Mouse (Mus musculus) heart, embryonic 10.5 days (tissue): ENCODE measurements around the gene Rad17. TPM values are rescaled to one million over a fixed set of nuclear protein-coding genes. Genes with fewer than 3 reads are reported as not detected.
A peak's percentile ranks its signal among the peaks of the same experiment; 100 is the strongest.

Experiments used
- DNase-seq: peaks from one replicate; pipeline ENCODE4 v3.0.0-alpha.2; 2017; ENCODE audit warnings: low spot score
- H3K27ac ChIP-seq: fragments of 300-500 bp; sonication (generic); 2 replicates; pipeline ENCODE4 v1.5.1; 2016; ENCODE audit warnings: mild to moderate bottlenecking
- H3K27me3 ChIP-seq: fragments of 300-500 bp; sonication (generic); 2 replicates; pipeline ENCODE4 v1.6.1; 2016; ENCODE audit warnings: mild to moderate bottlenecking; ENCODE audit not compliant: poor library complexity, insufficient read depth, severe bottlenecking
- H3K36me3 ChIP-seq: fragments of 300-500 bp; sonication (generic); 2 replicates; pipeline ENCODE4 v1.6.1; 2016; ENCODE audit warnings: mild to moderate bottlenecking, moderate library complexity
- H3K4me1 ChIP-seq: fragments of 300-500 bp; sonication (generic); 2 replicates; pipeline ENCODE4 v1.6.1; 2016; ENCODE audit warnings: mild to moderate bottlenecking
- H3K4me3 ChIP-seq: fragments of 300-500 bp; sonication (generic); 2 replicates; pipeline ENCODE4 v1.5.1; 2016; ENCODE audit warnings: mild to moderate bottlenecking, moderate library complexity
- H3K9me3 ChIP-seq: fragments of 300-500 bp; sonication (generic); 2 replicates; pipeline ENCODE4 v1.6.1; 2016; ENCODE audit warnings: mild to moderate bottlenecking, moderate library complexity
- WGBS: fragments of 180-500 bp; shearing (Covaris S2); methylation state at CpG from one replicate; pipeline ENCODE4 v1.1.7; 2016; 5-methylcytosine and 5-hydroxymethylcytosine counted together
- polyA plus RNA-seq: library from polyadenylated mRNA; unstranded; fragments of >200 nt; fragmentation: Nextera tagmentation; extraction: Ambion mirVana; gene quantifications from 2 replicates; pipeline ENCODE4 v1.2.1, GENCODE M21; 2016

Rad17 gene
- polyA plus RNA-seq: 24.1 and 25.6 TPM in 2 replicates

- WGBS: under 1% methylated on average over 72 of the region's 73 CpGs
- H3K4me1 ChIP-seq: peaks cover 7% of the 10 kb centered on the region
- H3K4me3 ChIP-seq: peak within 1 kb of the TSS; percentile 86
- peak; percentile 95 for DNase-seq
- H3K36me3 ChIP-seq: peaks cover 22% of the 10 kb centered on the region
- H3K9me3 ChIP-seq: no peaks in the 10 kb centered on the region
- peak within 1 kb of the TSS; percentile 99 for H3K27ac ChIP-seq
- H3K27me3 ChIP-seq: no peaks in the 10 kb centered on the region
Observed at GRCm38 (mm10) chr13:100650550-100651438, at the start of gene Rad17, which contains the start of gene Ak6. TSS of gene Rad17 (minus strand) at chr13:100651051. TSS of gene Ak6 (plus strand) at chr13:100650979.

- Histone ChIP-seq H3K4me3 (no peak overlapping the region), H3K9me3 (no peaks in the 10 kb centered on the region), H3K27me3 (no peaks in the 10 kb centered on the region), H3K4me1 (no peaks in the 10 kb centered on the region), H3K27ac (no peak overlapping the region), H3K36me3 (peaks cover 78% of the 10 kb centered on the region)
- 95% methylated on average over 10 of the region's 10 CpGs for WGBS
- DNase-seq: no peak
Observed at GRCm38 (mm10) chr13:100698866-100699265, 48.0 kb upstream of the Rad17 start.

DNA sequence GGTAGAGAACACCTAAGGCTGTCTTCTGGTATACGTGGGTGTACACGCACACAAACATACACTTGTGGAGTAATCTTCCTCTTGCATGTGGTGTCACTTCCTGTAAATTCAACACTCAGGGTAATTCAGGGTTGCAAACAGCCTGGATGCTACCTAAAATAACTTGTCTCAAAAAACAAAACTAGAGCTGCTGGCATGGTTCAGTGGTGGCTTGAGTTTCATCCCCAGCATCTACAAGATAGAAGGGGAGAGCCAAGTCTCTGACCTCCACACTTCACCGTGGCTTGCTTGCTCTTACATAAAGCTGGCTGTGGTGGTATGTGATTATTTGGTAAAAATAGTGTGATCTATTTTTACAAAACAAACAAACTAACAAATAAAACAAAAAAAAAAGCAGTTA lies 46.7 kb upstream of the Rad17 start:
- WGBS: 95% methylated on average over 3 of the region's 3 CpGs
- Histone ChIP-seq H3K27me3 (no peaks in the 10 kb centered on the region), H3K36me3 (peaks cover 65% of the 10 kb centered on the region)

DNA sequence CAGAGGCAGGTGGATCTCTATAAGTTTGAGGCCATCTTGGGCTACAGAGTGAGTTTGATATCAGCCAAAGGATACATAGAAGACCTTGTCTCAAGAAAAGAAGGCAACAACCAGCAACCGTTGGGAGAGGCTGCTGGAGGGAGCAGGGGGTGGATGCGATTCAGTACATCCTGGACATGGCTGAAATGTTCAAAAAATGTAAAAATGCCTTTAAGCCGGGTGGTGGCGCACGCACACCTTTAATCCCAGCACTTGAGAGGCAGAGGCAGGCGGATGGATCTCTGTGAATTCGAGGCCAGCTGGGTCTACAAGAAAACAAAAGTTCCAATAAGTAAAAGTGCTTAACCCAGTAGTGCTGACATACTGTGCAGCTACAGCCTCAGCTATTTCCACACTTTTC lies 36.7 kb upstream of the Rad17 start:
- no peak for DNase-seq
- Histone ChIP-seq H3K27me3 (no peaks in the 10 kb centered on the region), H3K27ac (no peak overlapping the region), H3K4me3 (no peak overlapping the region), H3K36me3 (0 out of 2 replicates have a peak, but pooled peaks cover 4% of the 10 kb centered on the region), H3K4me1 (no peaks in the 10 kb centered on the region), H3K9me3 (no peaks in the 10 kb centered on the region)
- 49% methylated on average over 7 of the region's 7 CpGs for WGBS

More for the DNA sequence above, 46.7 kb upstream of the Rad17 start:
- DNase-seq: no peak
- Histone ChIP-seq H3K4me1 (no peaks in the 10 kb centered on the region), H3K4me3 (no peak overlapping the region), H3K9me3 (no peaks in the 10 kb centered on the region), H3K27ac (no peak overlapping the region)

DNA sequence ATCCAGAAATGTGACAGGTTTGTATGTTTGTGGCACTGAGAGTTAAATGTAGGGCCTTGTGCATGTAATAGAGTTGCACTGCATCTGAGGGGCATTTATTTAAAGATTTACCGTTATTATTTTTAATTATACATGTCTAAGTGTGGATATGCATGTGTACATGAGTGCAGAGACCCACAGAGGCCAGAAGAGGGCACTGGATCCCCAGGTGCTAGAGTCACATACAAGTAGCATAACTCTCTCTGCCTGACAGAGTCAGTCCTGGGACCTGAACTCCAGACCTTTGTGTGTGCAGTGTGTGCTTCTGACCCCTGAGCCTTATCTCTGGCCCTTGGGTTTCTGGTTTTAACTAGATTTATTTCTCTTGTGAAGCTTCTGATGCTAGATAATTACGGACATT lies 33.5 kb upstream of the Rad17 start:
- Histone ChIP-seq H3K36me3 (no peaks in the 10 kb centered on the region), H3K27me3 (no peaks in the 10 kb centered on the region), H3K9me3 (no peaks in the 10 kb centered on the region), H3K27ac (no peak overlapping the region), H3K4me3 (no peak overlapping the region), H3K4me1 (no peaks in the 10 kb centered on the region)
- no peak for DNase-seq
- 62% methylated on average over 2 of the region's 2 CpGs for WGBS

- Histone ChIP-seq H3K4me1 (no peaks in the 10 kb centered on the region), H3K4me3 (no peak overlapping the region), H3K27ac (no peak overlapping the region), H3K27me3 (no peaks in the 10 kb centered on the region), H3K36me3 (no peaks in the 10 kb centered on the region), H3K9me3 (no peaks in the 10 kb centered on the region)
- 81% methylated on average over 2 of the region's 2 CpGs for WGBS
- no peak for DNase-seq
Observed at GRCm38 (mm10) chr13:100682837-100683236, 32.0 kb upstream of the Rad17 start.

GRCm38 (mm10) chr13:100681615-100682014 lies 30.8 kb upstream of the Rad17 start:
- H3K27me3 ChIP-seq: no peaks in the 10 kb centered on the region
- H3K27ac ChIP-seq: no peak overlapping the region
- DNase-seq: no peak
- WGBS: 82% methylated on average over 8 of the region's 8 CpGs
- no peaks in the 10 kb centered on the region for H3K9me3 ChIP-seq
- H3K36me3 ChIP-seq: no peaks in the 10 kb centered on the region
- no peaks in the 10 kb centered on the region for H3K4me1 ChIP-seq
- no peak overlapping the region for H3K4me3 ChIP-seq

GRCm38 (mm10) chr13:100675936-100676635 lies 25.2 kb upstream of the Rad17 start:
- Histone ChIP-seq H3K36me3 (no peaks in the 10 kb centered on the region), H3K27ac (no peak overlapping the region), H3K4me1 (no peaks in the 10 kb centered on the region), H3K4me3 (no peak overlapping the region), H3K9me3 (no peaks in the 10 kb centered on the region), H3K27me3 (no peaks in the 10 kb centered on the region)
- no peak for DNase-seq
- 82% methylated on average over 15 of the region's 15 CpGs for WGBS

GRCm38 (mm10) chr13:100670181-100670741 lies 19.4 kb upstream of the Rad17 start:
- peak overlapping the region; percentile 67 for H3K4me3 ChIP-seq
- no peak for DNase-seq
- no peaks in the 10 kb centered on the region for H3K4me1 ChIP-seq
- no peaks in the 10 kb centered on the region for H3K27me3 ChIP-seq
- peak overlapping the region; percentile 91 for H3K27ac ChIP-seq
- WGBS: 53% methylated on average over 9 of the region's 9 CpGs
- no peaks in the 10 kb centered on the region for H3K9me3 ChIP-seq
- peaks cover 15% of the 10 kb centered on the region for H3K36me3 ChIP-seq

GRCm38 (mm10) chr13:100669291-100670022 lies 18.6 kb upstream of the Rad17 start, which contains the start of gene Ccdc125:
TSS of gene Ccdc125 (plus strand) at chr13:100669717.
- peaks cover 15% of the 10 kb centered on the region for H3K36me3 ChIP-seq
- no peaks in the 10 kb centered on the region for H3K27me3 ChIP-seq
- peak within 1 kb of the TSS; percentile 91 for H3K27ac ChIP-seq
- peak; percentile 85 for DNase-seq
- WGBS: under 1% methylated on average over 44 of the region's 44 CpGs
- H3K4me1 ChIP-seq: no peaks in the 10 kb centered on the region
- H3K4me3 ChIP-seq: peak within 1 kb of the TSS; percentile 67
- no peaks in the 10 kb centered on the region for H3K9me3 ChIP-seq

DNA sequence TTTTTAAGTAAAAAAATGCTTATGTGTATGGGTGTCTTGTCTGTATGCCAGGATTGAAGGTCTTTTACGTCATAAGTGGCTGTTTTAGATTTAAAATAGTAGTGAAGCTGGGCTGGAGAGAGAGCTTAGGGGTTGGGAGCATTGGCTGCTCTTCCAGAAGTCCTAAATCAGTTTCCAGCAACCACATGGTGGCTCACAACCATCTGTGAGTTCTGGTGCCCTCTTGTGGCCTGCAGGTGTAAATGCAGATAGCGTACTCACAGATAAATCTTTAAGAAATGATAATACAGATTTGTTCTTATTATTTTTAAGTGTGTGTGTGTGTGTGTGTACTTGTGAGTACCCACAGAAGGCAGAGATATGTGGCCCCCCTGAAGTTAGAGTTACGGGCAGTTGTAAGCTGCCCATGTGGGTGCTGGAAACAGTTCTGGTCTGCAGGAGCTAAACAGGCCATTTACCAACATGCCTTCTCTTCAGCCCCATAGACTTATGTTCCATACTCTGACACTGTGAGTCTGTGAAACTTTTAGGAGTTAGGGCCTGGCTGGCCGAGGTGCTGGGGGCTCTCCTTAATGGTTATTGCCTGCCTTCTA lies 9.1 kb upstream of the Rad17 start:
- no peak overlapping the region for H3K4me3 ChIP-seq
- H3K9me3 ChIP-seq: no peaks in the 10 kb centered on the region
- no peak overlapping the region for H3K27ac ChIP-seq
- no peaks in the 10 kb centered on the region for H3K4me1 ChIP-seq
- peaks cover 33% of the 10 kb centered on the region; the same call in 1 of the 2 replicates for H3K36me3 ChIP-seq
- no peak for DNase-seq
- H3K27me3 ChIP-seq: no peaks in the 10 kb centered on the region
- 43% methylated on average over 4 of the region's 4 CpGs for WGBS

DNA sequence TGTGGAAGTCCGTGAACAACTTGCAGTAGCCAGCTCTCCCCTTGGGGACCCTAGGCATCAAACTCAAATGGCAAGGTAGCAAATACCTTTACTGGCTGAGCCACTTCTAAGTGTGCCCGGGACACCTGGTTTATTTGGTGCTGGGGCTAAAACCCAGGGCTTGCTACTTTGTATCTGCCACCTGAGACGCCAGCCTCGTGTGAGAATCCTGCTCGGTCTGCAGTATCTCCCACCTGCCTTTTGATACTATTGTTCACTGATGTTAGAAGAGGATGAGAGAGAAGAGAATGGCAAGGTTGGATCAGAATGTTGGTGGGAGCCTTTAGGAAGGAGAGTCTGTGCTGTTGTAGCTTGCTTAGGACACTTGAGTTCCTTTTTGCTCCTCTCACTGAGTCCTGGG lies 7.2 kb upstream of the Rad17 start:
- WGBS: 94% methylated on average over 5 of the region's 5 CpGs
- Histone ChIP-seq H3K27ac (no peak overlapping the region), H3K36me3 (peaks cover 31% of the 10 kb centered on the region; the same call in 1 of the 2 replicates), H3K27me3 (no peaks in the 10 kb centered on the region), H3K4me1 (no peaks in the 10 kb centered on the region), H3K4me3 (no peak overlapping the region), H3K9me3 (no peaks in the 10 kb centered on the region)
- DNase-seq: no peak
